Mouse (Mus musculus) fibroblast of lung, adult 2 months (primary cell): ENCODE measurements at regions not wholly inside any gene's neighbourhood (a gene's known extent, or its start where the extent isn't known, plus 50 kb on each side); places are given as distances from the start of the nearest gene placed in this dataset.
"Not testable (repeated sequence)": the region's sequence is repeated elsewhere in the genome, so short reads cannot be mapped to it uniquely, and the experiment has no call there.

Experiments used
- DNase-seq: peaks from one replicate; pipeline ENCODE4 v3.0.0-alpha.2; 2011; ENCODE audit warnings: low read depth

GRCm38 (mm10) chr1:7388627-7389026 lies 2580.9 kb downstream of the Gm37988 start:
- DNase-seq = no peak

- no peak for DNase-seq
Observed at GRCm38 (mm10) chr1:7393508-7393907, 2585.8 kb downstream of the Gm37988 start.

GRCm38 (mm10) chr1:7394161-7394560 lies 2586.5 kb downstream of the Gm37988 start:
- DNase-seq = no peak

GRCm38 (mm10) chr1:7395527-7395926 lies 2587.8 kb downstream of the Gm37988 start:
- no peak for DNase-seq

GRCm38 (mm10) chr1:7396867-7397806 lies 2589.4 kb downstream of the Gm37988 start:
- peak; percentile 5 for DNase-seq

GRCm38 (mm10) chr1:7397807-7398446 lies 2590.2 kb downstream of the Gm37988 start:
- peak; percentile 96 for DNase-seq

GRCm38 (mm10) chr1:7398678-7399218 lies 2591.1 kb downstream of the Gm37988 start:
- DNase-seq = no peak

- not testable (repeated sequence) for DNase-seq
Observed at GRCm38 (mm10) chr1:7405651-7406050, 2598.0 kb downstream of the Gm37988 start.

- no peak for DNase-seq
Observed at GRCm38 (mm10) chr1:7414444-7414843, 2606.8 kb downstream of the Gm37988 start.

- DNase-seq = no peak
Observed at GRCm38 (mm10) chr1:7451660-7452155, 2644.0 kb downstream of the Gm37988 start.

GRCm38 (mm10) chr1:7454931-7455330 lies 2647.2 kb downstream of the Gm37988 start:
- no peak for DNase-seq

- DNase-seq = no peak
Observed at GRCm38 (mm10) chr1:7457895-7458294, 2650.2 kb downstream of the Gm37988 start.

GRCm38 (mm10) chr1:7494096-7494495 lies 2686.4 kb downstream of the Gm37988 start:
- no peak for DNase-seq

- DNase-seq = no peak
Observed at GRCm38 (mm10) chr1:7499042-7499441, 2691.3 kb downstream of the Gm37988 start.

- DNase-seq = no peak
Observed at GRCm38 (mm10) chr1:7502363-7502762, 2694.7 kb downstream of the Gm37988 start.

- no peak for DNase-seq
Observed at GRCm38 (mm10) chr1:7518791-7519190, 2711.1 kb downstream of the Gm37988 start.

GRCm38 (mm10) chr1:7533506-7533905 lies 2725.8 kb downstream of the Gm37988 start:
- no peak for DNase-seq

GRCm38 (mm10) chr1:7535191-7535590 lies 2727.5 kb downstream of the Gm37988 start:
- no peak for DNase-seq

GRCm38 (mm10) chr1:7543492-7543891 lies 2735.8 kb downstream of the Gm37988 start:
- DNase-seq = peak; percentile 3

GRCm38 (mm10) chr1:7548261-7548660 lies 2740.6 kb downstream of the Gm37988 start:
- DNase-seq = peak; percentile 2

GRCm38 (mm10) chr1:7574787-7575186 lies 2767.1 kb downstream of the Gm37988 start:
- no peak for DNase-seq

- no peak for DNase-seq
Observed at GRCm38 (mm10) chr1:7586409-7586808, 2778.7 kb downstream of the Gm37988 start.

- DNase-seq = no peak
Observed at GRCm38 (mm10) chr1:7591327-7591726, 2783.6 kb downstream of the Gm37988 start.
